Mouse (Mus musculus) spleen, postnatal 14 days (tissue): Measurements from ENCODE around the gene Fbrsl1.
A peak's percentile ranks its signal among the peaks of the same experiment; 100 is the strongest.

ENCODE experiments used
- DNase-seq, 2 experiments: peaks; one replicate each; pipeline ENCODE4 v3.0.0; 2021 to 2022; ENCODE audit warnings: low spot score in 2 of 2

Gene Fbrsl1

GRCm38 (mm10) chr5:110415806-110416700 lies 32.2 kb downstream of the Fbrsl1 start:
- DNase-seq = no peak

- no peak for DNase-seq
Measured at GRCm38 (mm10) chr5:110415022-110415421, 33.3 kb downstream of the Fbrsl1 start.

GRCm38 (mm10) chr5:110413018-110413417 lies 35.3 kb downstream of the Fbrsl1 start:
- DNase-seq = no peak

- DNase-seq = no peak
Measured at GRCm38 (mm10) chr5:110410386-110410785, 37.9 kb downstream of the Fbrsl1 start.

- no peak for DNase-seq
Measured at GRCm38 (mm10) chr5:110408967-110409366, 39.3 kb downstream of the Fbrsl1 start.

- DNase-seq = no peak
Measured at GRCm38 (mm10) chr5:110406065-110406714, 42.1 kb downstream of the Fbrsl1 start.

GRCm38 (mm10) chr5:110403931-110404330 lies 44.4 kb downstream of the Fbrsl1 start:
- DNase-seq = no peak

GRCm38 (mm10) chr5:110402557-110402956 lies 45.7 kb downstream of the Fbrsl1 start:
- no peak for DNase-seq

GRCm38 (mm10) chr5:110401101-110401500 lies 47.2 kb downstream of the Fbrsl1 start:
- no peak for DNase-seq

- no peak for DNase-seq
Measured at GRCm38 (mm10) chr5:110395006-110395661, 53.2 kb downstream of the Fbrsl1 start.

GRCm38 (mm10) chr5:110392727-110393126 lies 55.6 kb downstream of the Fbrsl1 start:
- no peak for DNase-seq

- no peak for DNase-seq
Measured at GRCm38 (mm10) chr5:110390631-110391030, 57.7 kb downstream of the Fbrsl1 start.

- DNase-seq = no peak
Measured at GRCm38 (mm10) chr5:110387332-110387731, 61.0 kb downstream of the Fbrsl1 start.

- DNase-seq = peak in 1 of 2 experiments; percentile 28
Measured at GRCm38 (mm10) chr5:110386371-110387330, 61.7 kb downstream of the Fbrsl1 start.

GRCm38 (mm10) chr5:110385263-110385662 lies 63.0 kb downstream of the Fbrsl1 start:
- DNase-seq = no peak

GRCm38 (mm10) chr5:110384491-110384890 lies 63.8 kb downstream of the Fbrsl1 start:
- no peak for DNase-seq

- DNase-seq = no peak
Measured at GRCm38 (mm10) chr5:110379823-110380222, 68.5 kb downstream of the Fbrsl1 start.

GRCm38 (mm10) chr5:110379086-110379485 lies 69.2 kb downstream of the Fbrsl1 start:
- DNase-seq = no peak

GRCm38 (mm10) chr5:110378181-110378583 lies 70.1 kb downstream of the Fbrsl1 start:
- DNase-seq = no peak

- peak; percentile 34 to 53 for DNase-seq
Measured at GRCm38 (mm10) chr5:110376802-110377433, 71.4 kb downstream of the Fbrsl1 start.
